Mouse (Mus musculus): ENCODE data around the gene Apba2. TPM values are rescaled to one million over a fixed set of nuclear protein-coding genes. Genes with fewer than 3 reads are reported as not detected.

The Apba2 gene
- polyA plus RNA-seq, 1 experiment from 2014 or later, result 10.8 TPM

GRCm38 (mm10) chr7:64640651-64641050 is 139.1 kb downstream of the Apba2 start:
- no peak overlapping the region for H3K4me3 ChIP-seq
- H3K9me3 ChIP-seq, result no peaks in the 10 kb centered on the region
- H3K4me1 ChIP-seq, result no peaks in the 10 kb centered on the region
- H3K4me2 ChIP-seq, result no peak overlapping the region
- 95% methylated on average over 3 of the region's 3 CpGs for WGBS
- H3K9ac ChIP-seq, result no peak overlapping the region
- no peaks in the 10 kb centered on the region for H3K27me3 ChIP-seq
- ATAC-seq (ENCODE audit: insufficient number of reproducible peaks, insufficient read depth, low FRiP score, low TSS enrichment, low read depth), result no peak
- no peaks in the 10 kb centered on the region for H3K36me3 ChIP-seq
- H3K27ac ChIP-seq, result no peak overlapping the region

GRCm38 (mm10) chr7:64642903-64643302 is 141.4 kb downstream of the Apba2 start:
- no peak overlapping the region for H3K4me3 ChIP-seq
- no peaks in the 10 kb centered on the region for H3K4me1 ChIP-seq
- no peaks in the 10 kb centered on the region for H3K27me3 ChIP-seq
- H3K9ac ChIP-seq, result no peak overlapping the region
- no peak overlapping the region for H3K4me2 ChIP-seq
- no peak for ATAC-seq (ENCODE audit: insufficient number of reproducible peaks, insufficient read depth, low FRiP score, low TSS enrichment, low read depth)
- no peaks in the 10 kb centered on the region for H3K9me3 ChIP-seq
- WGBS, result 50% methylated on average over 1 of the region's 1 CpGs
- no peak overlapping the region for H3K27ac ChIP-seq
- H3K36me3 ChIP-seq, result no peaks in the 10 kb centered on the region

- Histone ChIP-seq H3K9me3 (no peaks in the 10 kb centered on the region), H3K9ac (no peak overlapping the region), H3K4me1 (no peaks in the 10 kb centered on the region), H3K36me3 (no peaks in the 10 kb centered on the region), H3K4me2 (no peak overlapping the region), H3K4me3 (no peak overlapping the region), H3K27me3 (no peaks in the 10 kb centered on the region), H3K27ac (no peak overlapping the region)
- ATAC-seq (ENCODE audit: insufficient number of reproducible peaks, insufficient read depth, low FRiP score, low TSS enrichment, low read depth), result no peak
- WGBS, result 86% methylated on average over 3 of the region's 3 CpGs
Observed at GRCm38 (mm10) chr7:64645458-64645857, 144.0 kb downstream of the Apba2 start.

- Histone ChIP-seq H3K4me3 (no peak overlapping the region), H3K4me2 (no peak overlapping the region), H3K27ac (no peak overlapping the region), H3K9me3 (no peaks in the 10 kb centered on the region), H3K27me3 (no peaks in the 10 kb centered on the region), H3K9ac (no peak overlapping the region), H3K4me1 (no peaks in the 10 kb centered on the region), H3K36me3 (no peaks in the 10 kb centered on the region)
- 65% methylated on average over 6 of the region's 6 CpGs for WGBS
- ATAC-seq (ENCODE audit: insufficient number of reproducible peaks, insufficient read depth, low FRiP score, low TSS enrichment, low read depth), result no peak
Observed at GRCm38 (mm10) chr7:64646046-64646445, 144.5 kb downstream of the Apba2 start.

DNA sequence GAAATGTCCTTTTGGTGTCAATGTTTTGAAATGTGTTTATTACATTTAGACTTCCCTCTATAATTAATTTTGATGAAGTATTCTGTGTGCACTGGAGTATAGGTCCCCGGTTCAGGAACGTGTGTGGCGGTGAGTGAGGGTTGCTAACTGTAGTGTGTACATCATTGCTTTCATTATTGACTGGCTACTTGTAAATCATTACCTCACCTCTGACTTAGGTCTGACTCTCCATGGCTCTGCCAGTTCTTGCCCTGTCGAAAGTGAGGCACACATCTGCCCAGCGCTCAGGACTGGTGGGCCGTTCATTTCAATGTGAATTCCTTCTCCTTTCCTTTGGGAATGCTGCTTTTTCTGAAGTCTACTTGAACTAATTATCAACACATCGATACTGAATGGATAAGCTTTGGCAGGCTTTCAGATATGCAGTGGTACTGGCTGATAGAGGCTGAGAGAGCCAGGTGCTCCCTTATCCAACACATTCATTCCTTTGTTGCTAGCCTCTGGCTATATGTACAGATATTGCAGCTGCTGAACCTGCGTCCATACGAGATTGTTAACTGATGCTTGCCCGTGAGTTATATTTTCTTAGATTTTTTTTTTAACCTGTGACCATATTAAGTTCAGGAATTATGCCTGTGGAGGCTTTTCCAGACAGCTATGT is 147.6 kb downstream of the Apba2 start:
- no peaks in the 10 kb centered on the region for H3K27me3 ChIP-seq
- H3K4me3 ChIP-seq, result no peak overlapping the region
- no peak overlapping the region for H3K27ac ChIP-seq
- H3K9ac ChIP-seq, result no peak overlapping the region
- no peaks in the 10 kb centered on the region for H3K4me1 ChIP-seq
- H3K36me3 ChIP-seq, result no peaks in the 10 kb centered on the region
- 74% methylated on average over 10 of the region's 10 CpGs for WGBS
- no peak for ATAC-seq (ENCODE audit: insufficient number of reproducible peaks, insufficient read depth, low FRiP score, low TSS enrichment, low read depth)
- no peaks in the 10 kb centered on the region for H3K9me3 ChIP-seq
- no peak overlapping the region for H3K4me2 ChIP-seq

DNA sequence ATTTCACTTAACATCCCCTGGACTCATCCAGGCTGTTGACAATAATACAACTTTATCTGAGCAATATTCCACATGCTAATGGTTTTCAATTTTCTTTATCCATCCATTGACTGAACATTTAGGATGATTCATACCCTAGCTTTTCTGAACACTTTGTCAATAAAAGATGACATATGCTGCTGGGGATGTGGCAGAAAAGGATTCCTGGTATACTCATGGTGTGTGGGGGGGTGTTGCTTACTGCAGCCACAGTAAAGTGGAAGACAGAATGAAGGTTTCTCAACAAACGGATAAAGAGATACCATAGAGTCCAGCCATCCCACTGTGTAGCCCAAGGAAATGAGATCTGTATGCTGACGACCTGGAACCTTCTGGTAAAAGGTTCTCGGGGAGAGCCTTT is 150.5 kb downstream of the Apba2 start:
- Histone ChIP-seq H3K4me1 (no peaks in the 10 kb centered on the region), H3K27me3 (no peaks in the 10 kb centered on the region), H3K9ac (no peak overlapping the region), H3K4me2 (no peak overlapping the region), H3K9me3 (no peaks in the 10 kb centered on the region), H3K36me3 (no peaks in the 10 kb centered on the region), H3K27ac (no peak overlapping the region), H3K4me3 (no peak overlapping the region)
- 74% methylated on average over 3 of the region's 3 CpGs for WGBS
- no peak for ATAC-seq (ENCODE audit: insufficient number of reproducible peaks, insufficient read depth, low FRiP score, low TSS enrichment, low read depth)

DNA sequence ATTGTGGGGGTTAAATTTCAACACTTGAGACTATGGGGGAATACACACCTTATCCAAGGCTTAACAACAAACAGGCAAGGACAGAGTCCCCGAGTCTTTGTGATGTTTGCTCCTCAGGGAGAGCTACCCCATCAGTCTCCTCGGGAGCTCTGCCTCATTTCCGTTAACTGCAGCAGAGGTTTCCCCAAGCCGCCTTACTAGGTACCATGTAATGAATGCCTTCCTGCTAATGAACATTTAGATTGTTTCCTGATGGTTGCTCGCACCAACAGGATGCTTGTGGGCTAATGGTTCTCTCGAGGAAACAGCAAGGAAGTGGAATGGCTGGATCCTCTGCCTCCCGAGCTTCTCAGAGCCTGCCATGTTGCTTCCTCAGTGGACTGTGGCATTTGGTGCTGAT is 155.3 kb downstream of the Apba2 start:
- Histone ChIP-seq H3K36me3 (no peaks in the 10 kb centered on the region), H3K4me1 (no peaks in the 10 kb centered on the region), H3K27ac (no peak overlapping the region), H3K4me2 (no peak overlapping the region), H3K9ac (no peak overlapping the region), H3K9me3 (no peaks in the 10 kb centered on the region), H3K4me3 (no peak overlapping the region), H3K27me3 (no peaks in the 10 kb centered on the region)
- no peak for ATAC-seq (ENCODE audit: insufficient number of reproducible peaks, insufficient read depth, low FRiP score, low TSS enrichment, low read depth)
- WGBS, result 39% methylated on average over 7 of the region's 7 CpGs

DNA sequence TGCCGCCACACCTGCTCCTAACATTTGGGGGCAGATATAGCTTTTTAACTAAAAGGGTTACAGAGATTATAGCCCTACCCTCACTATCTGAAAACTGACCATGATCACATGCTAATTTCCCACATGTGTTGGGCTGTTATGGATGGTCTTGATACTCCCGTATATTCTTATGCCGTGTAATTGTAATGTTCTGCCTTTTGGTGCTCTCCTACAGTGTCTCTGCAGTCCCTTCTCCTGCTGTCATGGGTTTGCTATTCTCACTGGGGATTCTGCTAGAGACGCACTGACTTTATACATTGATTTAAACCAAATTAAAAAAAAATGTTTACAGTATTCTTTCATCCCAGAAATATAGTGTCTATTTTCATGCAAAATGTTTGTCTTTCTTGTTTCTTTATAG is 157.4 kb downstream of the Apba2 start:
- no peaks in the 10 kb centered on the region for H3K9me3 ChIP-seq
- H3K4me2 ChIP-seq, result no peak overlapping the region
- ATAC-seq (ENCODE audit: insufficient number of reproducible peaks, insufficient read depth, low FRiP score, low TSS enrichment, low read depth), result no peak
- no peak overlapping the region for H3K4me3 ChIP-seq
- 67% methylated on average over 4 of the region's 4 CpGs for WGBS
- no peak overlapping the region for H3K9ac ChIP-seq
- H3K27ac ChIP-seq, result no peak overlapping the region
- no peaks in the 10 kb centered on the region for H3K36me3 ChIP-seq
- no peaks in the 10 kb centered on the region for H3K27me3 ChIP-seq
- H3K4me1 ChIP-seq, result no peaks in the 10 kb centered on the region

GRCm38 (mm10) chr7:64659328-64659727 is 157.8 kb downstream of the Apba2 start:
- Histone ChIP-seq H3K9me3 (no peaks in the 10 kb centered on the region), H3K27ac (no peak overlapping the region), H3K4me2 (no peak overlapping the region), H3K4me3 (no peak overlapping the region), H3K9ac (no peak overlapping the region), H3K4me1 (no peaks in the 10 kb centered on the region), H3K36me3 (no peaks in the 10 kb centered on the region), H3K27me3 (no peaks in the 10 kb centered on the region)
- no peak for ATAC-seq (ENCODE audit: insufficient number of reproducible peaks, insufficient read depth, low FRiP score, low TSS enrichment, low read depth)
- 64% methylated on average over 8 of the region's 8 CpGs for WGBS

- H3K27me3 ChIP-seq, result no peaks in the 10 kb centered on the region
- H3K36me3 ChIP-seq, result no peaks in the 10 kb centered on the region
- no peak for ATAC-seq (ENCODE audit: insufficient number of reproducible peaks, insufficient read depth, low FRiP score, low TSS enrichment, low read depth)
- no peak overlapping the region for H3K4me2 ChIP-seq
- no peak overlapping the region for H3K9ac ChIP-seq
- H3K9me3 ChIP-seq, result no peaks in the 10 kb centered on the region
- no peaks in the 10 kb centered on the region for H3K4me1 ChIP-seq
- no peak overlapping the region for H3K4me3 ChIP-seq
- 90% methylated on average over 5 of the region's 5 CpGs for WGBS
- H3K27ac ChIP-seq, result no peak overlapping the region
Observed at GRCm38 (mm10) chr7:64662506-64662905, 161.0 kb downstream of the Apba2 start.

- Histone ChIP-seq H3K4me3 (no peak overlapping the region), H3K9me3 (no peaks in the 10 kb centered on the region), H3K36me3 (no peaks in the 10 kb centered on the region), H3K4me2 (no peak overlapping the region), H3K27me3 (no peaks in the 10 kb centered on the region), H3K4me1 (no peaks in the 10 kb centered on the region), H3K9ac (no peak overlapping the region), H3K27ac (no peak overlapping the region)
- no peak for ATAC-seq (ENCODE audit: insufficient number of reproducible peaks, insufficient read depth, low FRiP score, low TSS enrichment, low read depth)
- WGBS, result 87% methylated on average over 3 of the region's 3 CpGs
Observed at GRCm38 (mm10) chr7:64663600-64663999, 162.1 kb downstream of the Apba2 start.

GRCm38 (mm10) chr7:64665120-64665519 is 163.6 kb downstream of the Apba2 start:
- Histone ChIP-seq H3K9ac (no peak overlapping the region), H3K4me3 (no peak overlapping the region), H3K36me3 (no peaks in the 10 kb centered on the region), H3K27ac (no peak overlapping the region), H3K9me3 (no peaks in the 10 kb centered on the region), H3K4me2 (no peak overlapping the region), H3K27me3 (no peaks in the 10 kb centered on the region), H3K4me1 (no peaks in the 10 kb centered on the region)
- no peak for ATAC-seq (ENCODE audit: insufficient number of reproducible peaks, insufficient read depth, low FRiP score, low TSS enrichment, low read depth)
- 57% methylated on average over 7 of the region's 7 CpGs for WGBS
